Mouse (Mus musculus) heart, postnatal 0 days (tissue): Measurements from ENCODE around the gene Epb41l4b.

Experiments
- CTCF ChIP-seq: IDR thresholded peaks from 2 replicates; pipeline ENCODE4 v1.5.1; 2016; ENCODE audit warnings: antibody characterized with exemption, control low read depth, low read depth
- EP300 ChIP-seq: IDR thresholded peaks from 2 replicates; pipeline ENCODE4 v1.6.1; 2016; ENCODE audit warnings: antibody characterized with exemption, low read depth

GRCm38 (mm10) chr4:57111992-57112540 is 31.2 kb downstream of the Epb41l4b start:
- TF ChIP-seq CTCF = no peak
- TF ChIP-seq EP300 = no peak
